Mouse (Mus musculus): ENCODE data around the gene Dbh. TPM values are rescaled to one million over a fixed set of nuclear protein-coding genes. Genes with fewer than 3 reads are reported as not detected.

Dbh gene
- not detected in 2 replicates for polyA plus RNA-seq (2012)

GRCm38 (mm10) chr2:27164796-27165590 is at the start of gene Dbh:
Dbh (plus strand) TSS chr2:27165233.

GRCm38 (mm10) chr2:27141950-27142693 is 22.9 kb upstream of the Dbh start, which contains the start of gene Fam163b:
Fam163b (minus strand) TSS chr2:27142491.

Other genes with a start within 250 kb of the Dbh start
- gene Surf2, start 248.9 kb upstream of the Dbh start, polyA plus RNA-seq (2012), result 6.4 and 9.5 TPM in 2 replicates
- gene Surf1, start 248.7 kb upstream of the Dbh start, polyA plus RNA-seq (2012), result 26.2 and 27.9 TPM in 2 replicates
- gene Surf4, start 231.3 kb upstream of the Dbh start, polyA plus RNA-seq (2012), result 149 and 184 TPM in 2 replicates
- gene Stkld1, start 231.2 kb upstream of the Dbh start, polyA plus RNA-seq (2012), result 0.22 and 0.30 TPM in 2 replicates
- 132 and 133 TPM in 2 replicates for gene Rexo4, start 200.8 kb upstream of the Dbh start, polyA plus RNA-seq (2012)
- 0.12 and 0.45 TPM in 2 replicates for gene Adamts13, start 191.8 kb upstream of the Dbh start, polyA plus RNA-seq (2012)
- gene Cacfd1, start 155.3 kb upstream of the Dbh start, polyA plus RNA-seq (2012), result 11.0 and 11.4 TPM in 2 replicates
- gene Slc2a6, start 137.2 kb upstream of the Dbh start, polyA plus RNA-seq (2012), result 10.4 and 13.4 TPM in 2 replicates
- gene Mymk, start 93.1 kb upstream of the Dbh start, polyA plus RNA-seq (2012), result not detected in 2 replicates
- gene Adamtsl2, start 85.9 kb upstream of the Dbh start, polyA plus RNA-seq (2012), result not detected in 2 replicates
- gene Fam163b, start 22.7 kb upstream of the Dbh start, polyA plus RNA-seq (2012), result not detected in 2 replicates
- 2.1 and 3.7 TPM in 2 replicates for gene Sardh, start 83.1 kb downstream of the Dbh start, polyA plus RNA-seq (2012)

Measured in megakaryocyte-erythroid progenitor cell, adult 5 weeks (primary cell).